Mouse (Mus musculus): Measurements from ENCODE around the gene Ranbp1.

- no peak for TF ChIP-seq CTCF (IDR thresholded peaks at IDR 0.05; ENCODE audit: control insufficient read depth, insufficient read depth, insufficient replicate concordance, low read depth, low read length)
- TF ChIP-seq POLR2A (IDR thresholded peaks at IDR 0.05; ENCODE audit: control insufficient read depth, low read depth, low read length): no peak
Measured at GRCm38 (mm10) chr16:18195068-18195467, 53.5 kb downstream of the Ranbp1 start.

Measured in testis, adult 2 months (tissue).